Mouse (Mus musculus) activated CD4-positive, CD25-positive, alpha-beta regulatory T cell, adult 4 months (primary cell): ENCODE measurements around the gene Gm1993. TPM values are rescaled to one million over a fixed set of nuclear protein-coding genes. Genes with fewer than 3 reads are reported as not detected.
"Not testable (repeated sequence)": the region's sequence is repeated elsewhere in the genome, so short reads cannot be mapped to it uniquely, and the experiment has no call there.

Experiments
- ATAC-seq: one replicate; pipeline ENCODE4 v1.8.0; 2017
- polyA plus RNA-seq, 2 experiments: library from polyadenylated mRNA; unstranded; fragments of 100-300 nt; shearing (Covaris generic); gene quantifications; one replicate each; pipeline ENCODE4 v1.2.1; 2017

The Gm1993 gene
- polyA plus RNA-seq: not detected

- not testable (repeated sequence) for ATAC-seq
These were observed at the start of gene Gm1993 for GRCm38 (mm10) chrX:25570352-25570751. Gm1993 (minus strand) TSS chrX:25570452.
